Mouse (Mus musculus): ENCODE measurements around the gene Nras.

Nras gene

DNA sequence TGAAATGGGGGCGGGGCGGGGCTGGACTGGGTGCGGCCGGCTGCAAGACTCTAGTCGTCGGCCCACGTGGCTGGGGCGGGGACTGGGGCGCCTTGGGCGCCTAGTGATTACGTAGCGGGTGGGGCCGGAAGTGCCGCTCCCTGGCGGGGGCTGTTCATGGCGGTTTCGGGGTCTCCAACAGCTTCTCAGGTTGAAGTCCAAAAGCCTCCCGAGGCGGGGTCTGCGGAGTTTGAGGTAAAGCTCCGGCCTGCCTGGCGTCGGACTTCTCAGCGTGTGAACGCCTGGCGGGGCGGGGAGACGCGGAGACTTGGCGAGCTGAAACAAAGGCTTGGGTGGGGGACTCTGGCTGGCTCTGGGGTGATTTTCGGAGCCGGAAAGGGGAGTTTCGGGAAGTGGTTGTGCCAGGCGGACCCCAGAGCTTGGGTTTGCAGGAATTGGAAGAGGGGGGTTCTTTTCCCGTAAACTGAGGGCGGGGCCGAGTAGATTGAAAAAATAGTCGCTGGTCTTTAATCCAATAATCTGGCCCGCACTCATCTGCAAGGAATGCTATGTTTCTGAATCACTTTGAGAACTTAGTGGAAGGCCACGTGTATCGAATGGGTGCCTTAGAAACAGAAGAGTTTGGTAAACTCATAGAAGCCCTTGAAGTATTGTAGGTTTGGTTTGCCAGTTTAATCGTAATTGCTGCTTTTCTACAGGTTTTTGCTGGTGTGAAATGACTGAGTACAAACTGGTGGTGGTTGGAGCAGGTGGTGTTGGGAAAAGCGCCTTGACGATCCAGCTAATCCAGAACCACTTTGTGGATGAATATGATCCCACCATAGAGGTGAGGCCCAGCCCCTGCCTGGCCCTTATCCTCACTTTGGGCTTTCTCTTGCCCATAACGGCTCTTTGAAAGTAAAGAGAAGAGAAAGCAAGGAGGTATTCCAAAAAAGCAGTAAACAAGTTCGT is at the start of gene Nras:
Gene Nras (plus strand): TSS at position 79 of the 951 bp plus-strand sequence.
- in situ Hi-C loops (cut with MboI; ENCODE audit: low sequenced_read_pairs) = no loop called here

DNA sequence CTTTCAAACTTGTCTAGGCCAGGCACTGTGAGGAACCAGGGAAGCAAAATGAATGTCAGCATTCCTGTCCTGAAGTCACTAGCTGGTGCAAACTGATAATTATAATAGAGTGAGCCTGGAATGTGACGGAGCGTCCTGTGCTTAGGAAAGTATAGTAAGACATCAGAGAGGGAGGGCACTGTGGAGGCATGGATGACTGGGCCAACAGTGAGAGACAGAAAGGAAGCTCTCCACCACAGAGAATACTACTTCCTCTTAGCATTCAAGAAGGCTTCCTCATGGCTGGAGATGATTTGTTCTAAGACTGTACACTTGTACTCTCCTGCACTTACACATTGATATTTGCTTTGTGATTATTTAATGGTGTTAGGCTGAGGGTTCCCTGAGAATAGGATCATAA is 40.7 kb upstream of the Nras start:
- in situ Hi-C loops (cut with MboI; ENCODE audit: low sequenced_read_pairs) = no loop called here

DNA sequence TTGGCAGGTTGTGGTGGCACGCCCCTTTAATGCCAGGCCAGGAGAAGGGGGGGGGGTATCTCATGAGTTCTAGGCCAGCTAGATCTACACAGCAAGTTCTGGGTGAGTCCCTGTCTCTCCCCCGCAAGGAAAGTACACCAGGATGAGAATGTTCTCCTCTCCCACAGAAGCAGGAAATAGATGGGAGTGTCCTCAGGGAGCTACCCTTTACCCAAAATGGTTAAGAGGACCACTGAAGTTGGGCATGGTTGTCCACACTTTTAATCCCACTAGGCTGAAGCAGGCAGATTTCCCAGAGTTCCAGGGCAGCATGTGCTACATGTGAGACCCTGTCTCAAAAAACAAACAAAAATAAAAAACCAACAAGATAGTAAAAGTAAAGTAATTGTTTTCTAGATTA is 38.6 kb upstream of the Nras start:
- in situ Hi-C loops (cut with MboI; ENCODE audit: low sequenced_read_pairs) = no loop called here

DNA sequence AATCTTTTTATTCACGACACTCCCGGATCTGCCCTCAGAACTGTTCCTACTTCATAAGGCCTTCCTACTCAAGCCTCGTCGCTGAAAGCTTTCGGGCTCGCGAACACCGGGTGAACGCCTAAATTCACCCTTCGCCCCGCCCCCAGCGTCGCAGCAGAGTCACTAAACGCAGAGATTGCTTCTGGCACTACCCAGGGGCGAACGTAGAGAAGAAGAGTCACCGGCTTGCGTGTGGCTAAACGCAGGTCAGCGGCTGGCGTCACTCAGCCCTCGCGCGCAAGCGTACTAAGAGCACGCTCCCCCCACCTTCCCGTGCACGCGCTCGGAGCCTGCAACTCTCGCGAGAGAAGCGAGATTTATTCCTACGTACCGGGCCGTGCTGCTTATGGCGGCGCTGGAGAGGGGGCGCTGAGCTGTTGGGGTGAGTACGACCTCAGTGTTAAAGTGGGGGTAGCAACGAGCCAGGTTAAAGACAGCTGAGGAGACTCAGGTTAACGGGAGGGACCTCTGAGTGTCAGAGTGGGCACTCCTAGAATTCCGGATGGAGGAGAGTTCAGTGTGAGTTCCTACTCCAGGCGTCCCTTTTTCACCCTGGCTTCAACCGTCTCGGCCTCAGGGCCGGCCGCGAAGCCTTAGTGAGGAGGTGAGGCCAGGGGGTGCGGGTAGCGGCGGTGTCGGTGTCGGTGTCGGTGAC is 37.7 kb upstream of the Nras start, which contains the start of gene Csde1:
Gene Csde1 (plus strand): TSS at position 178 of the 694 bp plus-strand sequence.
- in situ Hi-C loops (cut with MboI; ENCODE audit: low sequenced_read_pairs) = no loop called here

DNA sequence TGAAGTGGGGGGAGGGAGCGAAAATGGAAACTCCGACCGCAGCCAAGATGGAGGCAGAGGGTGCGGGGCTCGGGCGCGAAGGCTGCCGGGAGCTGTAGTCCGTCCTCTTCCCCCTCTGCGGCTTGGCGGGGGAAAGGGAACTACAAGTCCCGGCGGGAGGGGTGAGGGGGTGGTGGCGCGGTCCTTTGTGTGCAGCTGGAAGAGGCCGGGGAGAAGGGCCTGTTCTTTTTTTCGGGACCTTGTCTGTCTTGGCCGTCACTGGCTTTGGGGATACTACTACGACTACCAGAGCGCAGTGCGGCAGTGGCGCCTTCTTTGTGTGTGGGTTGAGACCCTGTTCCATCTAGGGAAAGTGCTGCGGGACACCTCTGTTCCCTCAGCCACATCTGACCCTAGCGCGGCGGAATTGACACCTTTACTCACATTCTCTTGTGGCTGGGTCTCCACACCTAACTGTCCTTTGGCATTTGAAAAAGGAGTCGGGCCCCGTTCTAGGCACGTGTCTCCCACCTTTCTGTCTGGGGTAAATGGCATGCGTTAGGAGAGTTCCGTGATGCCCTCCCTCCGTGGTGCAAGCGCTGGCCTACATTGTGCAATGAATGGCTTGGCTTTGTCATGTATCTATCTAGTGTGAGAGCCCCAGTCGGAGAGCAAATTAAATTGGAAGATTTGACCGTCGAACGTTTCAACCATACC is 37.0 kb upstream of the Nras start:
- in situ Hi-C loops (cut with MboI; ENCODE audit: low sequenced_read_pairs) = no loop called here

DNA sequence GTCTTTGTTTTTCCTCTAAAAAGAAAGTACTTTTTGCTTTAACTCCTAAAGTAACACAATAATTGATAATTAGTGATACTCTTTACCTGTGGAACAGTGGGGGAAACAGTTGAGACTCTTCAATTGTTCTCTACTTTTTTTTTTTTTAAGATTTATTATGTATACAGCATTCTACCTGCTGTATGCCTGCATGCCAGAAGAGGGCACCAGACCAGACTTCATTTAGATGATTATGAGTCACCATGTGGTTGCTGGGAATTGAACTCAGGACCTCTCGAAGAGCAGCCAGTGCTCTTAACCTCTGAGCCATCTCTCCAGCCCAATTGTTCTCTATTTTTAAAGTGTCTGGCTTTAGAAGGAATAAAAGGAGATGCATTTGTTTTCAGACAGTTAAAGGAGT is 31.9 kb upstream of the Nras start:
- in situ Hi-C loops (cut with MboI; ENCODE audit: low sequenced_read_pairs) = no loop called here

DNA sequence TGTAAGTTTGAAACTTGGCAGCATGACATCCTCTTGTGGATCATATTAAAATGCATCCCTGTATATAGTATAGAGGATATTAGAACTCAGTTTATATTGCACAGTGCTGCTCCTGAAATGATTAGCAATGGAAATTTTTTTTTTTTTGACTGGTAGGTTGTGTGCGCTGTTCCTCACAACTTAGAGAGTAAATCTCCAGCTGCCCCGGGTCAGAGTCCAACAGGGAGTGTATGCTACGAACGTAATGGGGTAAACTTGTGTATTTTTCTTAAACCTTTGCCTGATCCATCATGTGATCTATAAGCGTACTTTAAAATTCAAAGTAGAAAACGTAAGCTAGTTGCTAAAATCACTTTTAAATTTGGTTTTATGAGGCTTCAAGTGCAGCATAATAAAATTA is 17.8 kb upstream of the Nras start:
- in situ Hi-C loops (cut with MboI; ENCODE audit: low sequenced_read_pairs) = no loop called here

DNA sequence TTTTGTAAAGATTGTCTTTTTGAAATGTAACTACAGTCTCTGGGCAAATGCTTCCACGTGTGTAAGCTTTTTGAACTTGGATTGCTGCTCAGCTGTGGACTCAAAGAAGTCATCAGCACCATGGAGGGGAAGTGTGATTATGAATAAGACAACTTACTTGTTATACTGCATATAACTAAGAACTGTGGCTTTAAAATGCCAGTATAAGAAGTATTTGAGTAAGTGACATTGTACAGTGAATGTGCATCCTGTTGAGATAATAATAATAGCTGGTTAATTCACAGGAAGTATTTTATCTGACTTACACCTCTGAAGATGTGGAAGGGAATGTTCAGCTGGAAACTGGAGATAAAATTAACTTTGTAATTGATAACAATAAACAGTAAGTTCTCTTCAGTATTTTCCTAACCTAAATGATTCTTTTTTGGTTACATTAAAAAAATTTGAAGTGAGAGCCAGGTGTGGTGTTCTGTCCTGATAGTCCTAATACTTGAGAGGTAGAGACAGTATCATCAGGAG is 17.2 kb upstream of the Nras start:
- in situ Hi-C loops (cut with MboI; ENCODE audit: low sequenced_read_pairs) = no loop called here

DNA sequence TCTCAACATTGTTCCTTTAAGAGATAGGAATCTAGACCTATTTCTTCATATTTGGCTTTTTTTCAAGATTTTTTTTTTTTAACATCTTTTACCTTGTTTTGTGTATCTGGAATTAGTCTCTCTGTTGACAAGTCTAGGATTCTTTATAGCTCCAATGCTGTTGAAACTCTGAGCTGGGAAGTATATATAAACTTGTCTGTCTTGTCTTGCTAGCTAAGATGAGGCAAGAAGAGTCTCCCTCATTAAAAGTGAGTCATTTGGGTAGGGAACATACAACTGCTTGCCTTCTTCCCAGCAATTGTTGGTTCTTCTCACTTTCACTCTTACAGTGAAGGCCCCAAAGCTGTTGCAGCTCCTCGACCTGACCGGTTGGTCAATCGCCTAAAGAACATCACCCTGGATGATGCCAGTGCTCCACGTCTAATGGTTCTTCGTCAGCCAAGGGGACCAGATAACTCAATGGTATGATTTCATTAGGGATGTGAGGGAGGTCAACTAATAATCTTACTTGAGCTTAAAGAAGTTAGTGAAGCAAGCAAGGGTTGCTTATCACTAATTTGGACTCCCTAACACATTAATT is 2.0 kb upstream of the Nras start:
- in situ Hi-C loops (cut with MboI; ENCODE audit: low sequenced_read_pairs) = no loop called here

DNA sequence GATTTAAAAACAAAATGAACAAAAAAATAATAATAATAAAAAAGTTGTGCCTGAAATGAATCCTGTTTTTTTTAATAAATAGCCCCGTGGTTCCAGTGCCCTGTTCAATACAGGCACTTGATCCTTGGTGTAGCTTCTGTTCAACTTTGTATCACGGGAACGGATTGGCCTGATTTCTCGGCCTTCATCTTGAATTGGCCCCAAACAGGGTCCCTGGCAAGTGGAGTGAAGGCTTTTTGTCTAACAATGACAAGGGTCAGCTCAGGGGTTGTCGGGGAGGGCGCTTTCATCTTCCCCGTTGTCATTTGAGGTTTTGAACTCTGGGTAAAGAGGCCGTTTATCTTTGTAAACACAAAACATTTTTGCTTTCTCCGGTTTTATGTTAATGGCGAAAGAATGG is 333 bp upstream of the Nras start:
- in situ Hi-C loops (cut with MboI; ENCODE audit: low sequenced_read_pairs) = no loop called here

DNA sequence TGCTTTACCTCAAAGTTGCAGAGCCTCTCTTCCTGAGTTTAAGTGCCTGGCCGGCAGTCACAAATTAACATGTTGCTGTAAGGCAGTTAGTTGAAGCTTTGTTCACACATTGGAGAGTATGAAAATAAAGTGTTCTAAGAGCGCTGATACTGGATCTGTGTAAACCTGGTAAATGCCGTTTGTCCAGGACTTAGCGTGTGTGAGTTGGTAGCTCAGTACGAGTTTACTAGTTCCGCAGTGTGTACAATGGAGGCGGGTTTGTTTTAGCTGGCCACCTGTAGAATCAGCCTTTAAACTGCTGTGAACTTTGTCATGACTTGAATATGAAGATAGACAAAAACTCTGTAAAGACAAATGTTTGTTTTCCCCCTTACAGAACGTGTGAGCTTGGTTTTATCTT is 8.8 kb downstream of the Nras start:
- in situ Hi-C loops (cut with MboI; ENCODE audit: low sequenced_read_pairs) = no loop called here

DNA sequence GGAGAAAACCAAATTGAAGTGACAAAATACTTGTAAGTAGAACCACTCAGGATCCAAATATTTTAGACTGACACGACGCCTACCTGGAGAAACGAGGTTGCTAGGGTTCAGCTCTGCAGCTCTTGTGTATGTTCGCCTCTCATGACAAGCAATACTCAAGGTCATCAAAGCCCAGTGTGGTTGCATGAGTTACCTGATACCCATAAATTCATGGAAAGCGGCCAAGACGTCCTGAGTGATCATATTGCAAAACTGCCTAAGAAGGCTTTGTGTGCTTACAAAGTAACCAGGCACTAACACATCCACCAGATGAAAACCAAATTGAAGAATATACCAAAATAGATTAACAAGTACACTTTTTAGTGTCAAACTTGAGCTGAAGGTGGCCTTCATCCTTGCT is 10.9 kb downstream of the Nras start:
- in situ Hi-C loops (cut with MboI; ENCODE audit: low sequenced_read_pairs) = no loop called here

DNA sequence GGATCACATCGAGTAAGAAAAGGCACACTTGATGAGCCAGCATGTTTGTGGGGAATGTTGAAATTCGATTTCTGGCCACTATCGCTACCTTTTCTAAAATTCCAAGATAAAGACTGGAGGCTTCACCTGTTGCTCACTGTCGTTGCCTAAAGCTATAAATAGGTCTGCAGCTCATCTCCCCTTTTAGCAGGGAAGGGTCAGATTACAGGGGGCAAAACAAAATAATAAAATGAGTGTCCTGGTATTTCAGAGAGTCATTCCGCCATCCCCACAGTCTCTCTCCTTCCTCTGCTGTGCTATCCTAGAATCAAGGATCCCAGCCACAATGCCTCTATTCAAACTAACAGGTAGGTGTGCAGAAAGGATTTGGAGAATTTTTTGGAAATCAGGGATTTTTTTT is 15.7 kb downstream of the Nras start, which contains the start of gene Ampd1:
Gene Ampd1 (plus strand): TSS at position 244 of the 400 bp plus-strand sequence.
- in situ Hi-C loops (cut with MboI; ENCODE audit: low sequenced_read_pairs) = no loop called here

DNA sequence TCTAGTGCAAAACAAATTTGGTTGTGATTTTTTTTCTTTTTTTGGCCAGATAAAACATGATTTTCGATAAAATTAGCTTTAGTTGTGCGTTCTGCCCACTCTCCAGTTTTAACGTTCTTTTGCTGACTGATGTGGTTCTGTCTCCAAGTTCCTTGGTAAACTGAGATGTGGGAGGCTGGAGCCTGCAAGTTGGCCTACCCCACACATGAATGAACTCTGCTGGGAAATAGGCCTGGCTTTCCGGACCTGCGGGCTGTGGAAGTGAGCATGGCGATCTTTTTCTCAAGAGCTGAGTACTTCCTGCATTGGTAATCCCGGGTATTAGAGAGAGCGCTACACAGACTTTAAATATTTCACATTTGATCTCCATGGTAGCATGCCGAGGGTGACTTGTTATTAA is 17.8 kb downstream of the Nras start:
- in situ Hi-C loops (cut with MboI; ENCODE audit: low sequenced_read_pairs) = no loop called here

DNA sequence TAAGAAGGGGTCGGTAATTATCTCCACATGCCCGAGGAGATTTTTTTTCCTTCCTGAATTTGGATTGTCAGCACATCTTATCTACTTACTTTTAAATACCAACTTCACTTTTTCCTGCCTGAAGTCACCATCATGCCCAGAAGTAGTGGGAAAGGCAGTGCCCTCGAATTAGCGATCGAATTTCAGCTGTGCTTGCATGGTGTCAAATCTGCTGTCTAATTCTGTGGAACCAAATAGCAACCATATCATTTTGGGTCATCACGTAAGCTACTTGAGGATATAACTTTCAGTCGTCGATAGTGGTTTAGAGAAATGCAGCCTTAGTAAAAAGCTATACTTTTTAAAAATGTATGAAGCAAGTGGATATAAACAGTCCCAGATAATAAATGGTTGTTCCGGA is 18.4 kb downstream of the Nras start:
- in situ Hi-C loops (cut with MboI; ENCODE audit: low sequenced_read_pairs) = no loop called here

DNA sequence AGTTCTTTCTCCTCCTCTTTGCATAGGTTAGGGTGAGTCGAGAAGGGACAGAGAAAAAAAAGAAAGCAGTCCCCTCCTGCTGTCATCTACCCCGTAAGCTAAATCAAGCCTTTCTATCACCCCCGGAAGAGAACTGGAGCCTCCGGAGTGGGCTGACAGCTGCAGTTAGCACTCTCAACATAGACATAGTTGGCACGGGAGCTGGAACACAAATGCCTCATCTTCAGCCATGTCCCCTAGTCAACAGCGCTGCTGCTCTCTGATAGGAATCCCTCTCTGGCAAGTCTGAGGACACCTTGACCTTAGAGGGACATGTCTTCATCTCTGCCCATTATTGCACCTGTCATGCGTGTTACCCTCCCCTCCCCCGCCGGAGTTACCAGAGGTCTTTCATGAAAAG is 21.2 kb downstream of the Nras start:
- in situ Hi-C loops (cut with MboI; ENCODE audit: low sequenced_read_pairs) = no loop called here

DNA sequence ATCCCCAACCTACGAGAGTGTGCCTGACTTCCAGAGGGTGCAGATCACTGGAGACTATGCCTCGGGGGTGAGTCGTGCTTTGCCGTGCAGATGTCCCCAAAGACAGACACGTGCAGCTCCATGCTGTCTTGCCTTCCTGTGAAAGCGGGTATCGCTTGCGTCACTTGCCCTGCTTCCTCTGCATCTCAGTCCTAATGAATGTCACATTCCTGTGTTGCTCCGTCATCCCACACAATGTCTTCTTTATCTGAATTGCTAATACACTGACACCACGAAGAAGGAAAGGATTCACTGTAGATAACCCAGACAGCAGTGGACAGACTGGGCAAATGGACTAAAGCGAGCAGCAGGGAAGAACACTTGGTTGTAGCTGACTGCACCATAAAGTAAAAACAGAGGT is 23.0 kb downstream of the Nras start:
- in situ Hi-C loops (cut with MboI; ENCODE audit: low sequenced_read_pairs) = no loop called here

DNA sequence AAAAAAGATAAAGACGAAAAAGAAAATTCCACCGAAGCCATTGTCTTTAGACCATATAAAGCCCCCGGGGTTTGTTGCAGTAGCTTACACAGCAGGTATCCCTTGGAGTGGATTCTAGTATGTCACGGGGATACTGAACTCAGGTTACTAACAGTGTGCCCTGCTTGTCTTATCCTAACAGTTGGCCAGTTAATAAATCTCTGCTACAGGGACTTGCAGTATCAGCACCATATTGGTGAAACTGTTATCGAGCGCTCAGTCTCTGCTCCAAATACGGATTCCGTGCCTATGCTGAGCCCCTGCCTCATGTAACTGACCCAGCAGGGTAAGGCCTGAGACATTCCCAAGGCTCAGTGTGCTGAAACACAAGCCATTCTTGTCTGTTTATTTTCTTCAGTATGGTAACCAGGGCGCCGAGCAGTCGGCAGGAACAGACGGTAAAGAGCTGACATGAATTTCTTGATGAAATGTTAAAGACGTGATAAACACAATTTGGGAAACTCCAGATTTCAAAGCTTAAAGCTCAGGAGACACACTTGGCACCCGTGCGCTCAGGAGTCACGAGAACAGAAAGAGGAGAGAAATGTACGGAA is 23.9 kb downstream of the Nras start:
- in situ Hi-C loops (cut with MboI; ENCODE audit: low sequenced_read_pairs) = no loop called here

DNA sequence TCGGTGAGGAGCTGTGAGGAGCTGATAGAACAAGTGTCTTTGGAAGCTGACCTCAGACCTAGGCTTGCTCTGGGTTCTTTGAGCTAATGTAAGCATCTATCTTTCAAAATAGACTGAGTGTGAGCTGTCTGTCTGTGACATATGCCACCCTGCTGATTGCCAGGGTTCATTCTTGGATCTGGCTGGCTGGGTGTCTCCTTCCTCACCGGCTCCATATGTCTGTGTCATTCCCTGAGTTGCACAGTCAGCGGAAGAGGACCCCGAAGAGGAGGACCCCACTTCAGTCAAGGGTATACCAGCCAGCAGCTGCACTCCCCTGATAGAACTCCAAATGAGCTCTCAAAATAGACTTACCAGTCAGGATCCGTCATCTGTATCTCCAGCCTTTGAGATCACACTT is 24.7 kb downstream of the Nras start:
- in situ Hi-C loops (cut with MboI; ENCODE audit: low sequenced_read_pairs) = no loop called here

DNA sequence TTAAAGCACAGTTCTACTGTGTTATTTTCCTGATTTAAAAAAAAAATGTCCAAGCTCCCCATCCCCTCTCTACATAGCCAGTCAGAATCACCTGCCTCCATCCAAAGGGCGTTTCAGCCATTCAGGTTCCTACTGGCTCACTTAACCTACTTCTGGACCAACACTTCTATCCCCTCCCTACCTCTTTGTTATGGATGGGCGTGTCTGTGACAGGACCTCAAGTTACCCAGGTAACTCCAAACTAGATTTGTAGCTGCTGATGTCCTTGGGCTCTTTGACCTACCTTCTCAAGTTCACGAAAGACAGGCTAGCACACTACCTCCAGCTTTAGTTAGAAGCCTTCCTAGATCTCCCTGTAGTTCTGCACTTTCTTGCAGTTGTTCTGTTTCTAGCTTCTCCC is 27.9 kb downstream of the Nras start:
- in situ Hi-C loops (cut with MboI; ENCODE audit: low sequenced_read_pairs) = no loop called here

DNA sequence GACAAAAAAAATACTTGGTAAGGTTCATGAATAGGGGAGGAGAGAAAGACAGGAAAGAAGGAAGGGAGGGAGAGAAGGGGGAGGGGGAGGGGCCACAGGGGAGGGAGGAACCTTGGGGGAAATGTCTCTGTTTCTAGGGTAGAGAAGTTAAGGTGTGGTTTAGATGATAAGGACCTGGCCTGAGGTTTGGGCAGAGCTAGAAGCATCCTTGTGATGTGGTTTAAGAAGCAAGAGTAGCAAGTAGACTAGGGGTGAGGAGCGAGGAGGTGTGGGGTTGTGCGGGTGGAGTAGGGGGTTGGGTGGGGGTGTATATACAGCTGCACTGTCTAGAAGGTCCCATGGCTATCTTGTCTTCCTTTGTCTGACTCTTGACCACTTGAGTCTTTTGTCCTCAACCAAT is 33.7 kb downstream of the Nras start:
- in situ Hi-C loops (cut with MboI; ENCODE audit: low sequenced_read_pairs) = no loop called here

Measured in CH12F3 (cell line).